Mouse (Mus musculus) megakaryocyte-erythroid progenitor cell, adult 5-6 weeks (primary cell): Measurements from ENCODE around the gene Pigr. TPM values are rescaled to one million over a fixed set of nuclear protein-coding genes. Genes with fewer than 3 reads are reported as not detected.

Source experiments
- ATAC-seq: replicated peaks from 2 replicates; pipeline ENCODE4 v1.8.0; 2016; ENCODE audit warnings: mild to moderate bottlenecking, inconsistent platforms; ENCODE audit not compliant: severe bottlenecking, poor library complexity, low FRiP score, low TSS enrichment
- total RNA-seq, 2 experiments: library from RNA; stranded (forward) in 1 of 2; stranded (reverse) in 1 of 2; fragments of 200-1000, 215-1000 nt in 1 of 2; fragments of >200 nt in 1 of 2; fragmentation: Nextera tagmentation in 1 of 2; gene quantifications; 2 replicates each; pipeline ENCODE4 v1.2.3; 2014 to 2017

Gene Pigr
- total RNA-seq (2014; fragmentation: Nextera tagmentation), result not detected in 2 replicates
- not detected in 2 replicates for total RNA-seq (2017)

DNA sequence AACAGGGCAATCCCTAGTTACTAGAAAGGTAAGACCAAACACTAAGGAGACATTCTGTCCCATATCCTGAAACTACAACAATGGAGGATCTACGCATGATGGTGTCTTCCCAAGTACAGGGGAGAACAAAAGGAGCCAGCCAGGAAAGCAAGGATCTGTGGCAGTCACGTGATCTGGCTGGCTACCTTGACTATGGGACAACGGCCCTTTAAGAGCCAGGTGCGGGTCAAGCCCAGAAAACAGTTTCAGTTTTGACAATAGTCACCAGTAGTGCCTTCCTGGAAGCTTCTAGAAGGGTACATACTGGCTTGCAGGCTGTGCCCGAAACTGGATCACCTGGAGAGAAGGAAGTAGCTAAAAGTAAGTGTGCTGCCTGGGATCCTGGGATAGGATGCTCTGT, at the start of gene Pigr:
Pigr (plus strand) TSS at position 237 of the 400 bp plus-strand sequence.
- ATAC-seq, result no peak

DNA sequence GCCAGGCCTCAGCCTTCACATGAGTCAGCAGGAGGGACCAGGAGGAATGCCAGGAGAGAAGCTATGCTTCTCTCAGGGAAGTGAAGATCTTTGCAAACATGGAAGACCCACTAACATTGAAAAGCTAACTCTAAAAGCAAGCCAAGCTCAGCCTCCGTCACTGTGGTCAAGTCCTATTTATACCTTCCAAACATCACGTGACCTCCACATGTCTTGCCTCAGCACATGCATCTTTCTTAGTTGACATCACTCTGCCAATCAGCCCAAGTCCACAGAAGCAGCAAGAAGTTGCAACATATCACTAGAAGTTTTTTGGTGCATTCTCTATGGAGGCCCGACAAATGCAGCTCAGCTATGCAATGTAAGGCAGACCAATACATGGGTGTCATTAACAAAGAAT, 46.6 kb upstream of the Pigr start:
- no peak for ATAC-seq

DNA sequence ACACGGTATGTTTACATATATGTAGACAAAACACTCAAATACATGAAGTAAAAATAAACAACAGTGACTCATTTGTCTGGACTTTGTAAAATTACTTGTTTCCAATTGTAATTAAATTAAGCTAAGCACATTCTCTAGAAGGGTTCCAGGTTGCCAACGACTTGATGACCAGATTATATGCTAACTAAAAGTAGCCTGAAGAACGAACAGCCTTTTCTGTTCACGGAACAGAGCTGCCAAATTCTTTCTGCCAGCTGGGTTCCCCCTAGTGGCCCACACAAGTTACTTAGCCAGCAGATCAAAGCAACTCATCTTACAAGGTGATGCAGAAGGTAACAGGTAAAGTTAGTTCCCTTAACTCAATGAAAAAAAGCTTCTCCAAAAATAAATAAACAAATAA, 42.4 kb upstream of the Pigr start:
- peak; percentile 79 for ATAC-seq

DNA sequence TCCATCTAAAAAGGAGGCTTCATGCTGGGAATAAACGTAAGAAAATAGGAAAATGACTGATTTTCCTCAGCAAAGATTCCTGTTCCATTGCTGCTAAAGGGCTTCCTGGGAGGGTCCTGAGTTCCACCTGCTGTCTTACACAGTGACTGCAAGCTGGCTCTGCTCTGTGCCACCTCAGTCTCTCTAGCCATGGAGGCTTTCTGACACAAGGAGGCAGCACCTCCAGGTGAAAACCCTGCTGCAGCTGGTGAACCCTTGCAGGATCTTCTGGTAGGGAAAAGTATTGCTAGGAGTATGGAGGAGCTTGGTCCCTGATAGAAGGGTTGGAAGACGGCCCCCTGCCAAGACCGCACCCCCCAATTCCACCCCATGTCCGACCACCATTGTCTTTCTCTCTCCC, 39.5 kb upstream of the Pigr start:
- ATAC-seq, result 0 out of 2 replicates have a peak, but pooled peaks have one; percentile 59

DNA sequence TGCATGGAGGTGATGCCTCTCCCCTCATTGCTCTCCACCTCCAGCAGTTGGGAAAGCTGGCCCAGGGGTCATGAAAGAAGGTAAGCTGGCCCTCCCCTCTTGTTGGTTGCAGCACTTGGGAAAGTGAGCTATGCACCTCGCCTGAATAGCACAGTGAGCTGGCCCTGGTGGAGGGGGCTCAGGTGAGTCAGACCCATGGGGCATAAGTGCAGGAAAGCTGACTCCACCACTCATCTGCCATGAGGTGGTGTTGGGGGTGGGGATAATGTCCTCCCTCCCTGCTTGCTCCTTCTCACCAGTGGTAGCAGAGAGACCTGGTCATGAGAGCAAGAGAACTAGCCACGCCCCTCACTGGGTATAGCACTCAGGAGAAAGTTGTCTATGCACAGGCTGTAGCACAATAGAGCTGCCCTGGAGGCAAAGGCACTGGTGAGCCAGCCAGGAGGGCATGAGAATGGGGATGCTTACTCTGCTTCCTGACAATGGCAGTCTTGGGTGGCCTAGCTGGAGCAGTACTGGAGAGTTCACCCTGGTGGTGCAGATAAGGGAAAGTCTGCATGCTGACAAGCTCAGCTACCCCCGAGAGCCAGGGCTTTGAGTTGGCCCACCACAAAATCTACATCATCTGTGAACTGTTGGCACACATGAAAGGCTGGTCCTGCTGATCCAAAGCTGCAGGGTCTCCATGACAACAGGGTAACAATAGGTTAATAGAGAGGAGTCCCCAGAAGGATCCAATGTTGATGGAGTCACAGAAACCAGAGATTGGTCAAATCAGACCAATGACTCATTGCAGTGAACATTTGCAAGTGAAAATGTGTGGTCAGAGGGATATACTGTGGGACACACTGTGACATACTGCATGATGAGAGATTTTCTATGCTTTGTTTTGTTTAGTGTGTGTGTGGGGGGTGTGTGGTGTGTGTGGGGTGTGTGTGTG, 36.7 kb upstream of the Pigr start:
- peak; percentile 46 for ATAC-seq

DNA sequence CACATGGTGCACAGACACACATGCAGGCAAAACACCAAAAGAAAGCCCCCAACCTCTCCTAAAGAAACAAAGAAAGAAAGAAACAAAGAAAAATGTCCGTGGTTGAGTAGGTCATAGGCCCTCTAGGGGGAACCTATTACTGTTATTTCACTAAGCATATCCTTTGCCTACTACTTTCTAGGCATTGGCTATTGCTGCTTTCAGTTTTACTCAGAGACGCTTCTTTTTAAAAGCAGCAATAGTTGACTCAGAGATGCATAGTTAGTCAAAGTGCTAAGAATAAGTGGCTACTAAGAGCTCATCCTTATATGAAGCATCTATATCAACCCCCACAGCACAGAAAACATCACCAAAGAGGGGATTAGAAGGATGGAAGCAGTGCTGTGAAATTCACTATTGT, 31.2 kb upstream of the Pigr start:
- ATAC-seq, result no peak

DNA sequence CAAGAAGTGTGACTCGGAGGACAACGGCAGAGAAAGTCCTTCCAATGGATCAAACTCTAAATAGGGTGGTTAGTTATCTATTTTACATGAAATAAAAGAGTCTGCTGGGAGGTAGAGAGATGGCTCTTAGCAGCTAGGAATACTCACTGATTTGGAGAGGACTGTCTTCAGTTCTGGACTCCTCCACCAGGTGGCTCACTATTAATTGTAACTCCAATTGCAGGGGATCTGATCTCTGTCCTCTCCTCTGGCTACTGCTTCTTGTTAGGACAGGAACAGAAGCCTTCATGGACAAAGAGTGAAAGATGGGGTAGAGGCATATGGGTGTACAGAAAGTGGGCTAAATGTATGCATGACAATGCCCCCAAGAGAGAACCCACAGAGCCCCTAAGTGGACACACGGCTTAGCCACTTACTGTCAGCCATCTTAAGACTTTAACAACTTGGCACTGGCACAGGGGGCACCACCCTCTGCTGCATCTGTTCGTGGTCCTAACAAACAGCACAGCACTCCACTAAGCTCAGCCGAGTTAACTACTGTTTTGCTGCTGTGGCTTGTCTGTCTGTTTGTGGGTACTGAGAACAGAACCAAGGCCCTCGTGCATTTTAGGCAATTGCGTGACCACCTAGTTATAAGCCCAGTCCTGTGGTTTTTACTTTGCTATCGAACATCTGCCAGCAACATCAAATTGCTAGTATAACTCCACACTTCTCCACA, 29.4 kb upstream of the Pigr start:
- peak; percentile 90 for ATAC-seq

DNA sequence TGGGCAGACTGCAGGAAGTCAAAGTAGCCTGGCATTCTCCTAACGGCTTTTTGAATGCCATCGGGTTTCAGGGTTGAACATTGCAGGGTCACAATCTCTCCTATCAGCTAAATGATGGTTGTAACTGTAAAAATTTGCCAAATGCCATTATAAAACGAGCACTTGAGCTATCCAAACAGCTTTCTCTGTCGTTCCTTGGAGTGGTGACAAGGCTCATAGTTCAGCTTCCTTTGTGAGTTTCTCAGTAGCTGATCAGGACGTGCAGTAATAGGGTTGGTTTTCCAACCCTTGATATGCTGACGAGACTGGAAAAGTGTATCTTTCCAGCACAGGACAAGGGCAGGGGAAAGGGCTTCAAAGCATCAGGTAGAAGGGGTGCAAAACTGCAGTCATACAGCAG, 28.4 kb upstream of the Pigr start:
- ATAC-seq, result no peak

DNA sequence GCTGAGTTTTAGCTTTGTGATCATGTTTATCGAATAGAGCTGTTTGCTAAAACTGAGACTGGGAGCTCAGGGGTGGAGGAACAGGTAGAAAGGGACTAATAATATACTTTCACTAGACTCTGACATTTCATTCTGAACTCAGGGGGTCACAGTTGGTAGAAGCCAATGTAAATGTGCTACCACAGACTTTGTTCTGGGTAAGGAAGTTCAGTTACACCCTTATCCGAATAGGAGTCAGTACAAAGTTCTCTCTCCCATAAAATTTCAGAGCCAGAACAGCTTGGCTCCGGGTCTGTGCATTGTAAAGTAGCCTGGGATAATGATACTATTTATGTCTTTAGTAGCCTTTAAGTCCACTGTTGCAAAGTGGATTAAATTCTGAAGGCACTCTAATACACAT, 27.9 kb upstream of the Pigr start:
- no peak for ATAC-seq

DNA sequence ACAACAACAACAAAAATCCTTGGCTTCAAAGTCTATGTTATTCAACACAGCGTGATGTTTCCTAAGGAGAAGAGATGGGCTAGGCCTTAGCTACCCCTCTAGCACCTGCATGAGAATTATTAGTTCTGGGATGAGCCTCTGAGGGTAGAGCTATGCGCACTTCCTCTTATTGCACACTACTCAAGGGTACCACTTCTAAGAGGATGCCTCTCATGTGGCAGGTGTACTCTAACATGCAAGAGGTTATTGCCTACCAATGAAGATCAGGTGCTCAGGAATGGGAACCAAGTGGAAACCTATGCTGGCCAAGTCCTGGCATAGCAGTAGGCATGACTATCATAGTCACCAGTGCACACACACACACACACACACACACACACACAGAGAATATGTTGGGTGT, 27.1 kb upstream of the Pigr start:
- ATAC-seq, result no peak

DNA sequence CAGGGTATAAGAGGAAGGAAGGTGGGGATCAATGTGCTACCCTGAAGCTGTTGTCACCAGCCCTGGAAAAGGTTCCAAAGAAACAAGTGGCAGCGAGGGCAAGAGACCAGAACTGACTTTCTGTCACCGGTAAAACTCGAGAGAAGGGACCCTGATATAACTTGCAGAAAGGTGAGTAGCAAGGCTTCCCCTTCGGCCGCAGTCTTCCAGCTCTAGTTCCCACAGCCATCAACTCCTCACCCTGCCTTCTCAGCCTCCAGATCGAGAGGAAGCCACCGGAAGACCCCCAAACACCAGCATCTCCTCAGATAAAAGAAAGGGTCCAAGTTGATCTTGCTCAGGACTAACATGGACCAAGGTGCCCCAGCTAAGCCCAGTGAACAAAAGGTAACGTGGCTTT, 25.9 kb upstream of the Pigr start, which contains the start of gene Fcamr:
Fcamr (plus strand) TSS at position 301 of the 400 bp plus-strand sequence.
- no peak for ATAC-seq

DNA sequence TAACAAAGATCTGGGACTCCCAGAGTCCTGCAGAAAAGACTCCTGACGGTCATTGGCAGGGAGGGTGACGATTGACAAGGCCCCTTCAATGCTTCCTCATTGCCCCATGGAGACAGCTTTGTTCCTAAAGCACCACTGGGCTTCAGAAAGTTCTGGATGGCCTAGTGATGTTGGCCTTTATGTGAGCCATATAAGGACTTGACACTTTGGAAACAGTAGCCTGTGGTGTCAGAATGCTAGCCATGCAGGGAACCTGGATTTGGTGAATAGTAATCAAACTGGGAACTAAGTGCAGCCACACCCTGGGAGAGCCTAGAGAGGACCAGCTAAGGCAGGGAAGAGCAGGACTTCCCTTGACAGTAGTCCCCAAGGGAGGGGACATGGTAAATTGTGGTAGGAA, 25.0 kb upstream of the Pigr start:
- no peak for ATAC-seq

DNA sequence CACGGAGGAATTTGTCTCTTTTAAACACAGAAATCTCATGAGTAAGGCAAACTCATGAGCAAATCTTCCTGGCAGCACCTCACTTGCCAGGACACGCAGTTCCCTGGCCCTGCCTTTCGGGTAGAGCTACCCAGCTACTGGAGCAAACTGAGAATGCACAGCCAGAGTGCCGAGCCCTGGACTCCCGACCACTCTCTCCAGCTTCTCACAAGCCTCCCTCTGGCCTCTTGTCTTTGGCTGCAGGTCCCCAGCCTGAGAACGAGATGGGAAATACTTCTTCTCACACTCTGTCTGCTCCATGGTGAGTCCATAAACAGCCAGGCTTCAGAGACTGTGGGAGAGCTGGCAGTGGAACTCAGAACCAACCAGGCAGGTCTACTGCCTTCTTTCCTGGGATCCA, 23.5 kb upstream of the Pigr start:
- ATAC-seq, result no peak

DNA sequence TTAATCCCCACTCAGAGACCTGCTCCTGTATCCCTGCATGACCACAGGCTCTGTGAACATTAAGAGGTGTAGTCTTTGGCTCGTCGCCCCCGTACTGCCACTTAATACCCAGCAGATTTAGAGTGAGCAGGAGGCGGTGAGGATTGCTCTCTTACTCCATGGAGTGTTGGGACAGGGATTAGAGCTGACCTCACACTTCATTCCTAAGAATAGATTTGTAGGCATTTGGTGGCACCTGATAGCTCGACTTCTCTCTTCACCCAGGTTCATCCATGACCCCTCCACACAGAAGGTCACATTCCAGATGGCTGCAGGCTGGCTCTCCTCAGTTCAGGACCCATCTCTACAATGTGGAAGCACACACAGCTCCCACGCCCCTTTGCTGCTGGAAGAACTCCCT, 22.2 kb upstream of the Pigr start:
- no peak for ATAC-seq

DNA sequence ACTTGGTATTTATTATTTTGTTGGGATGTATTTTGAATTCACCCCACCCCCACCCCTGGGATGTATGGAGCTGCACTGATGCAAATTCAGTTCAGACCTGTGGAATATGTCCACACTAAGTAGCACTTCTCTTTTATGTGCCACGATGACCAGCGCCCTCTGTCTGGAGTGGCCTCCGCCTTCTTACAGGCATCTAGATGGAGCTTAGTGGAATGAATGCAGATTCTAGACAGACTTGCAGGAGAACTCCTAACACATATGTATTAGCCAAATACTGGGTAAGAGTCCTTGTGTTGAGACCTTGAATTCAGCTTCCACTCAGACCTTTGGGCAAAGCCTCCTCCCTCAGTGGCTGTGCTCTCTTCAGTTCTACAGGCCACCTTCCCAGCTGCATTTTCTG, 15.6 kb upstream of the Pigr start:
- no peak for ATAC-seq

DNA sequence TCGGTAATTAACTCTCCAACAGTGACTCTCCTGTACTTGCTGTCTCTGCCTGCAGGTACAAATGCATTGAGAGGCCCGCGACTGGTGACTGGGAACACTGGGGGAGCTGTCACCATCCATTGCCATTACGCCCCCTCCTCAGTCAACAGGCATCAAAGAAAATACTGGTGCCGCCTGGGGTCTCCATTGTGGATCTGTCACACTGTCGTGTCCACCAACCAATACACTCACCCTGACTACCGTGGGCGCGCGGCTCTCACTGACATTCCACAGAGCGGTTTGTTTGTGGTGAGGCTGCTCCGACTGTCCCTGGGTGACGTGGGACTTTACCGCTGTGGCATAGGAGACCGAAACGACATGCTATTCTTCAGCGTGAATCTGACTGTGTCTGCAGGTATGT, 15.2 kb upstream of the Pigr start:
- ATAC-seq, result no peak

DNA sequence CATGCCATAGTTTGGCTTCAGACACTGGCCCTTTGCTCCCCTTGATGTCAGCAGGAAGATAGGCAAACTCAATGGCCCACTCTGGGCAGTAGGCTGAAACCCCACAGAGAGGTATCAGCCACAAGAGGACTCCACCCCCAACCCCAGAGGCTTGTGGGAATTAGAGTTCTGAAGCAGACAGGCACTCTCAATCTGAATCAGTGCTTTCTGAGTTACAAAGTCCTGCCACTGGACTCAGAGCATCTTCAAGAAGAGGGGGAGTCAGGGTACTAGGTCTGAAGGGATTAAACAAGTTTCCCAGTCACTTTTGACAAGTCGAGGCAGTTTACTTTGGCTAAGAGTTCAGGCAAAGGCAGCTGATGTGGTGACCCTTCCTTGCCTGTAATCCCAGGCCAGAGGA, 6.7 kb upstream of the Pigr start:
- ATAC-seq, result no peak

DNA sequence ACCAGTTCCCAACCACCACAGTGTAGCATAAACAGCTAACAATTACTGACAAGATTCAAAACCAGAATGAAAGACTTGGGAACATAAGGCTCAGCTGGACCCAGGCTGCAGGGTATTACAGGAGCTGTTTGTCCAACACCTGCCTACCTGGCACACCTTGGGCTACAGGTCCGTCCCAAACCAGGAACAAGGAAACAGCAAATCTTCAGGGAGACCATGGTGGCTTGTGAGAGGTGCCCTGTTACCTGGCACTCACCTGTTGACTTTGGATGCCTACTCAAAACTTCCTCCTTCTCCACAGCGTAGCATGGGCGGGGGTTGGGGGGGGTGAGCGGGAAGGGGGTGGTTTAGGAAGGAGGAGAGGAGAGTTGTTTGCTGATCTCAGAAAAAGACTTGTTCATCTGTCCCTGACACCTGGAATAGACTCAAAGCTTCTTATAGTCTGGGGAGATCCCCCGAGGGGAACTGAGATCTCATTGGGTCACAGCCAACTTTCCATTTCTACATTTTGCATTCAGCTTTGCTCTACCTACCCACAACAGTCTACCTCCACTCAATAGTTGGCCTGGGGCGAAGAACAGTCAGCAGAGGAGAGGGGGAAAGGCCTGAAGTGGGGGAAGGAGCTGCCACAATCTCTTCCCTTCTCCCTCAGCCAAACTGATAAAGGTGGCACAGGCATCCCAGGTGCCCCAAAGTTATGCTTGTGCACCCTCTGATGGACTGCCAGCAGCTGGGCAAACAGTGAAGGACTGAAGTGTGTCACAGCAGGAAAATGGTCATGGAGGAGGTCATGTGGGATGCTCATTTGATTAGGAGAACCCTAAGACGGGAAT, 6.0 kb upstream of the Pigr start:
- ATAC-seq, result no peak

DNA sequence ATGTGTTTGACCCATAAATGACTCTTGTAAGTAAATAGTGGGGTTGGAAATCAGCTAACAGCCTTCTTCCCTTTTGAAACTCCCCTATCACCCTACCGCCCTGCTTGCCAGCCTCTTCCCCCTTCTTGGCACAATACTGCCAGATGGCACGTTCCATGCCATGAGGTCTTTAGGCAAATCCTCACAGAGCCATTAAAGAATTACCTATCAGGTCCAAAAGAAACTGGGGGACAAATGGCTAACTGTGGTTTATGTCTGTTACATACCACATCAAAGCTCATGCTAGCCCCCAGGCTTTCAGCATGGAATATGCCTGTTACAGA, 5.4 kb upstream of the Pigr start:
- ATAC-seq, result no peak
